Mouse (Mus musculus) liver, postnatal 0 days (tissue): ENCODE results near the gene Klf12. TPM values are rescaled to one million over a fixed set of nuclear protein-coding genes. Genes with fewer than 3 reads are reported as not detected.
A peak's percentile ranks its signal among the peaks of the same experiment; 100 is the strongest.

Experiments used
- ATAC-seq: fragments of 200-750 bp; cut with Nextera tagmentation; 2 replicates; pipeline ENCODE4 v1.8.0; 2017; ENCODE audit warnings: mild to moderate bottlenecking, moderate library complexity
- DNase-seq: peaks from one replicate; pipeline ENCODE4 v3.0.0-alpha.2; 2016
- H3K27ac ChIP-seq: fragments of 300-500 bp; sonication (generic); 2 replicates; pipeline ENCODE4 v1.5.1; 2014; ENCODE audit warnings: antibody characterized with exemption, moderate library complexity, mild to moderate bottlenecking, low read depth
- H3K27me3 ChIP-seq: fragments of 300-500 bp; sonication (generic); 2 replicates; pipeline ENCODE4 v1.6.1; 2014; ENCODE audit warnings: low read length, control low read depth, mixed read lengths; ENCODE audit not compliant: insufficient read depth
- H3K36me3 ChIP-seq: fragments of 300-500 bp; sonication (generic); replicated peaks from 2 replicates; pipeline ENCODE4 v1.6.1; 2014; ENCODE audit warnings: mild to moderate bottlenecking, control low read depth, low read length, moderate library complexity, mixed read lengths; ENCODE audit not compliant: insufficient read depth
- H3K4me1 ChIP-seq: fragments of 300-500 bp; sonication (generic); 2 replicates; pipeline ENCODE4 v1.6.1; 2014; ENCODE audit warnings: antibody characterized with exemption, mild to moderate bottlenecking, control low read depth; ENCODE audit not compliant: insufficient read depth
- H3K4me2 ChIP-seq: fragments of 300-500 bp; sonication (generic); 2 replicates; pipeline ENCODE4 v1.6.1; 2014; ENCODE audit warnings: low read depth, mild to moderate bottlenecking, low read length, moderate library complexity, mixed read lengths
- H3K4me3 ChIP-seq: fragments of 300-500 bp; sonication (generic); 2 replicates; pipeline ENCODE4 v1.5.1; 2014; ENCODE audit warnings: low read depth, low read length
- H3K9ac ChIP-seq: fragments of 300-500 bp; sonication (generic); replicated peaks from 2 replicates; pipeline ENCODE4 v1.6.1; 2014; ENCODE audit warnings: mild to moderate bottlenecking, moderate library complexity
- H3K9me3 ChIP-seq: fragments of 300-500 bp; sonication (generic); 2 replicates; pipeline ENCODE4 v1.6.1; 2016; ENCODE audit warnings: mild to moderate bottlenecking, control low read depth, low read length, mixed read lengths
- CTCF ChIP-seq: sonication (generic); IDR thresholded peaks from 2 replicates; pipeline ENCODE4 v1.5.1; 2016; ENCODE audit warnings: antibody characterized with exemption, low read depth
- EP300 ChIP-seq: IDR thresholded peaks from 2 replicates; pipeline ENCODE4 v1.6.1; 2016; ENCODE audit warnings: antibody characterized with exemption, low read depth, mild to moderate bottlenecking
- WGBS: fragments of 180-500 bp; shearing (Covaris S2); extraction: QIAGEN DNeasy Blood & Tissue Kit; methylation state at CpG from one replicate; pipeline ENCODE4 v1.1.7; 2014; ENCODE audit not compliant: insufficient replicate concordance; 5-methylcytosine and 5-hydroxymethylcytosine counted together
- polyA plus RNA-seq: library from polyadenylated mRNA; unstranded; fragments of >200 nt; fragmentation: Nextera tagmentation; extraction: Ambion mirVana; gene quantifications from 2 replicates; pipeline ENCODE4 v1.2.1, GENCODE M21; 2015

Klf12 gene
- polyA plus RNA-seq, result 5.2 and 7.1 TPM in 2 replicates

DNA sequence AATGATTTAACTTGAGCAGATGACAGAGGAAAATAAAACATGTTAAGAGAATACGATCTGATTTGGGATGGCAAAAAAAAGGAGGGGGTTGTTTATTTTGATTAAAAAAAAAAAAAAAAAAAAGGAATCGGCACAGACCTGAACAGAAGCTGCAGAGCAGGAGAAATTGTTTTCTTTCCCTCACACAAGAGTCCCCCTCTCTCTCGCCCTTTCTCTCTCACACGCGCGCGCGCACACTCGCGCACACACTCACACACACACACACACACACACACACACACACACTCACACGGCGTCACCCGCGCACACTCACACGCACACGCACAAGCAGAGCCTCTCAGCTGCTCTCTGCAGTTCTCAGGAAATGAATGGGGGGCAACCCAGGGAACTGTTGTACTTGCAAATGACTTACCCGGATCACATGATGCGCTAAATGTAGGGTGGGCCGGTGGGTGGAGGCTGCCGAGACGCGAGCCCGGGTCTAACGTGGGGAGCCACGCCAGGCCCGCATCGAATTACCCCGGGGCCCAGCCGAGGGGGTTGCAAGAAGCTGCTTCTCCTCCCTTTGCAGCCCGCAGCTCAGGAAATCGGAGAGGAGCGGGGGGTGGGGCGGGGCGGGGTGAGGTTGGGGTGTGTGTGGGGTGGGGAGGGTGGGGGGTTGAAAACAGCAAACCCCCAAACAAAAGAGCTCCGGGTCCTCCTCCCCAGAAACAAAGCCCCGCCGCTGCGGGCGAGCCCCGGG lies at the start of gene Klf12:
Klf12 (minus strand) TSS at position 561 of the 742 bp plus-strand sequence.
- ATAC-seq (no peak; the same call in 1 of the 2 replicates), DNase-seq (peak; percentile 70)
- Histone ChIP-seq H3K4me2 (peak within 1 kb of the TSS; percentile 88), H3K4me1 (no peaks in the 10 kb centered on the region), H3K36me3 (no peaks in the 10 kb centered on the region), H3K9me3 (no peaks in the 10 kb centered on the region), H3K27me3 (peaks cover 11% of the 10 kb centered on the region), H3K9ac (peak within 1 kb of the TSS; percentile 73), H3K4me3 (peak within 1 kb of the TSS; percentile 58), H3K27ac (peak within 1 kb of the TSS; percentile 94)
- 0% methylated on average over 30 of the region's 40 CpGs for WGBS
- TF ChIP-seq EP300 (no peak), CTCF (no peak)

- no peaks in the 10 kb centered on the region for H3K36me3 ChIP-seq
- WGBS, result 74% methylated on average over 2 of the region's 2 CpGs
- ATAC-seq, result no peak
- TF ChIP-seq CTCF (no peak), EP300 (no peak)
- no peaks in the 10 kb centered on the region for H3K4me1 ChIP-seq
- no peaks in the 10 kb centered on the region for H3K9me3 ChIP-seq
- H3K4me2 ChIP-seq, result no peak overlapping the region
- no peak overlapping the region for H3K27ac ChIP-seq
- no peak overlapping the region for H3K9ac ChIP-seq
- DNase-seq, result no peak
- no peak overlapping the region for H3K4me3 ChIP-seq
- H3K27me3 ChIP-seq, result no peaks in the 10 kb centered on the region
Observed at GRCm38 (mm10) chr14:100333369-100333768, 48.9 kb upstream of the Klf12 start.

DNA sequence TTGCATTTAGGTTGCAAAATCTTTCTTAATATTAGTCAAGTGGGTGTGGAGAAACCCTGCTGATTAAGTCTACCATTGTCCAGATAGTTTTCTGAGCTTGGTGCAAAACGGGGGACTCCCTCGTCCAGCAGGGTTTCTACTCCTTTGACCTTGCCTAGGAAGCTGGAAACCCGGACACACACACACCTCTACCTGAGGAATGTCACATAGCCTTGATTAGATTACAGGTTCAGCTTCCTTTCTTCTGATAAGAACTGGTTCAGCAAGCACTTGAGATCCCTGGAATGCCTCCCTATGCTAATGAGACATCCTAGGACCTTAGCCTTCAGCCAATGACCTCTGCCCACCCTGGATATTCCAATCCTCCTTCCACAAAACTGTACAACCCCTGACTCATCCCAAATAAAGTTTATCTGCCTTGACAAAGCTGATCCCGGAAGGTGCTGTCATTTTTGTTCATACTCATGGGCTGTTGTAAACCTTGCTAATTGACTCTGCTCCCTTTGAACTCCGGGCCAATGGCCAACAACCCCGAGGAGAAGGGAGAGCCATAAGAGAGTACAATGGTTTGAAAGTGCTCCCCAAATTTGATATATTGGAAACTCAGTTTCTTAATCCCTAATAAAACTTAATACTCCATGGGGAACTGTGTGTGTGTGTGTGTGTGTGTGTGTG lies 44.3 kb upstream of the Klf12 start:
- Histone ChIP-seq H3K4me3 (no peak overlapping the region), H3K4me2 (no peak overlapping the region), H3K9ac (no peak overlapping the region), H3K9me3 (no peaks in the 10 kb centered on the region), H3K4me1 (no peaks in the 10 kb centered on the region), H3K36me3 (no peaks in the 10 kb centered on the region), H3K27ac (no peak overlapping the region), H3K27me3 (no peaks in the 10 kb centered on the region)
- no peak for ATAC-seq
- WGBS, result 62% methylated on average over 6 of the region's 6 CpGs
- TF ChIP-seq CTCF (no peak), EP300 (no peak)
- DNase-seq, result no peak

DNA sequence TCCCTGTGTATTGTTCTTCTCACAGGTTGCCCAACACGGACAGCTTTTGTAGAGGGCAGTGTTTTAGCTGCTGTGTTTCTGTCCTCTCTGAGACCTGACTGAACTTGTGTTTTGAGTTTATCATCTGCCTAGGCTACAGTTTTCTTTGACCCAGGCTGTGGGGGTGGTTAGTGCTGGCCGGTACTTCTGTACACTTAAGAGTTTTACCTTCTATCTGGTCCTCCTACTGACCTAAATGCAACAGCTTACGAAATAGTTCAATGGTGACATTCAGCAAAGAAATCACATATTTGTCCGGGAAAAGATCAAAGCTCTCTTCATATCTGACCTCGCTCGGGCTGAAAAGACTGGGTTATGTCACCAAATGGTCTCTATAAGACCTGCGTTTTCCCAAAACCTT lies 39.8 kb upstream of the Klf12 start:
- H3K9ac ChIP-seq, result no peak overlapping the region
- H3K4me2 ChIP-seq, result no peak overlapping the region
- H3K4me3 ChIP-seq, result no peak overlapping the region
- H3K9me3 ChIP-seq, result no peaks in the 10 kb centered on the region
- peak; percentile 91 for ATAC-seq
- WGBS, result 58% methylated on average over 7 of the region's 7 CpGs
- peak; percentile 24 for DNase-seq
- TF ChIP-seq EP300 (peak; percentile 69; the same call in 1 of the 2 replicates), CTCF (no peak)
- no peaks in the 10 kb centered on the region for H3K36me3 ChIP-seq
- H3K4me1 ChIP-seq, result no peaks in the 10 kb centered on the region
- H3K27me3 ChIP-seq, result no peaks in the 10 kb centered on the region
- peak overlapping the region; percentile 63 for H3K27ac ChIP-seq

GRCm38 (mm10) chr14:100322012-100322411 lies 37.5 kb upstream of the Klf12 start:
- Histone ChIP-seq H3K36me3 (no peaks in the 10 kb centered on the region), H3K4me2 (no peak overlapping the region), H3K4me1 (no peaks in the 10 kb centered on the region), H3K4me3 (no peak overlapping the region), H3K9me3 (no peaks in the 10 kb centered on the region), H3K27me3 (no peaks in the 10 kb centered on the region), H3K9ac (no peak overlapping the region), H3K27ac (no peak overlapping the region)
- WGBS, result 79% methylated on average over 6 of the region's 6 CpGs
- TF ChIP-seq EP300 (no peak), CTCF (no peak)
- DNase-seq, result no peak
- no peak for ATAC-seq

DNA sequence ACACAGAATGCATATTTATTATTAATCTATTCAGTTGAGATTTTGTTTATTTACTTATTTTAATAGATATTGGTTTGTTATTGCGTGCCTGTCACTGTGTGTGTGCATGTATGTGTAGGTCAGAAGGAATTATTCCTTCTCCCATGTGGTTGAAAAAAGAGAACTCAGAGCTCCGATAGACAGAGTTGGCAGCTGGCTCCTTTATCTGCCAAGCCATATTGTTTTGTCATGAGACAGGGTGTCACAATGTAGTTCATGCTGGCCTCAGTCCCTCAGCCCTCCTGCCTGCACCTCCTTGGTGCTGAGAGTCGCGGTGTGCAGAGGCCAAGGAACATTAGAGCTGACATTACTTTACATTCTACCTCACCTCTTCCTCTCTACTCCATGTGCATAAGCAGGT lies 32.3 kb upstream of the Klf12 start:
- no peaks in the 10 kb centered on the region for H3K36me3 ChIP-seq
- no peak overlapping the region for H3K27ac ChIP-seq
- DNase-seq (no peak), ATAC-seq (no peak)
- WGBS, result 60% methylated on average over 4 of the region's 4 CpGs
- H3K27me3 ChIP-seq, result no peaks in the 10 kb centered on the region
- no peak for TF ChIP-seq CTCF
- no peak for TF ChIP-seq EP300
- H3K4me2 ChIP-seq, result no peak overlapping the region
- no peaks in the 10 kb centered on the region for H3K9me3 ChIP-seq
- H3K4me3 ChIP-seq, result no peak overlapping the region
- no peaks in the 10 kb centered on the region for H3K4me1 ChIP-seq
- H3K9ac ChIP-seq, result no peak overlapping the region
